Mouse (Mus musculus) kidney, postnatal 10 days (tissue): ENCODE measurements around the gene Usp1.
"Not testable (repeated sequence)": the region's sequence is repeated elsewhere in the genome, so short reads cannot be mapped to it uniquely, and the experiment has no call there.

Source experiments
- DNase-seq: peaks from one replicate; pipeline ENCODE4 v3.0.0; 2021; ENCODE audit warnings: mixed read lengths

Gene Usp1

DNA sequence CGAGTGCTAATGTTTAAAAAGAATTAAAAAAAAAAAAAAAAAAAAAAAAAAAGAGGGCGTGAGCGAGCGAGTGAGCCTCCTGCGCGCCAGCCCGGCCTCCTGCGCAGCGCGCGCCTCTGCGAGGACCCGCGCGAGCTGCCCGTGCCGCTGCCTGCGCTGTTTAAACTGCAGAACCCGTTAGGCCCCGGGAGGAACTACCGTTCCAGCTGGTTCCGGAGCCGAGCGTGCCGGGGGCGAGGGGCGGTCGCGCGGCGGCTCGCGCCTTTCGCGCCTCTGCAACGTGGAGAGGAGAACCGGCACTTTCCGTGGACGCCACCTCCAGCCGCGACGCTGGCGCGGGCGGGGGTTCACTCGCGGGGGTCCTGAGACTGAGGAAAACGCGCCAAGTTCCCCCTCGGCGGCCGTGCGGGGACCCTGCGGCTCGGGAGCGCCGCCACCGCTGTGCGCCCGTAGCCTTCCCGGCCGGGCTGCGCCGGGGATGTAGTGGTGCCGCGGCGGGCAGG lies at the start of gene Usp1:
Usp1 (plus strand) TSS at position 243 of the 503 bp plus-strand sequence.
- no peak for DNase-seq

DNA sequence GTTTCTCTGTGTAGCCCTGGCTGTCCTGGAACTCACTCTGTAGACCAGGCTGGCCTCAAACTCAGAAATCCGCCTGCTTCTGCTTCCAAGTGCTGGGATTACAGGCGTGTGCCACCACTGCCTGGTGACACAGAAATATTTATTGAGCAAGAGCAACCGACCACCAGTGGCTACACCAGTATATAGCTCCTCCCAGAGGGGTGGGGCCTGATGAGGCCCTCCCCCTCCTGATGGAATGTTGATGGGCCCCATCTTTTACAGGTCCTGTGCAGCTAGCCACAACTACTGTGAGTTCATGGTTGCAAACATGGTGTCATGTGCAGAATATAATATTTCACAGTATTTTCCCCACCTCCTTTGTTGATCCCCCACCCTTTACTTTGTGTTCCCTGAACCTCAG lies 40.9 kb upstream of the Usp1 start:
- no peak for DNase-seq

DNA sequence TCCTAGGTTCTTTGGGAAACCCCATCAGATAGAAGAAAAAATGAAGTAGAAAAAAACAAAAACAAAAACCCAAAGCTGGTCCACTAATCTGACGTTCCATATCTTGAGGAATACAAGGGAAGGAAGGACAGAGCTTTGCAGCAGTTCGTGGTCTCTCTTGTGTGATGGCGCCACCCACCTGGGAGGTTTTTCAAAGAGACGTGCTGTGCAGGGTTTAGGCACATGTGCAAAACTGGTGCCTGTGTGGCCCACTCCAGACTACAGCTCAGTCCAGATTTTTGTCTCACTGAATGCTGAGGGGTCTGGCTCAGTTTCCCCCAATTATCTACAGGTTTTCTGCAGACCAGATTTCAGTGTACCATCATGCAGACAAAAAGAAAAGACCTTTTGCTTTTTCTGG lies 37.2 kb upstream of the Usp1 start:
- no peak for DNase-seq

DNA sequence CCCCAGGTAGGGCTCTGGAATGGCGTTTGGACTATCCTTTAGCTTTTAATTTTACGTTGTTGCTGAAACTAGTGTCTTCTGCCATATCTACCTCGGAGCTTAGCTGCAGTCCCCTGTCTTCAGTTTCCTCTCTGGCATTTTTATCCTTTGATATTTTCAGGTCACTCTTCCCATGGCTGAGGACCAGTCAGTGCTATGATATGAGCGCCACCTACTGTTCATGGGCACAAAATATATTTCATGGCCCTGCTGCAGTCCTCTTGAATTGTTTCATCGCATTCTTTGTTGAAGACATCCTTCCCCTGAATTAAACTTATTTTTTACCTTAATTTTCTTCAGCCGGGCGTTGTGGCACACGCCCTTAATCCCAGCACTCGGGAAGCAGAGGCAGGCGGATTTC lies 36.5 kb upstream of the Usp1 start:
- peak; percentile 71 for DNase-seq

DNA sequence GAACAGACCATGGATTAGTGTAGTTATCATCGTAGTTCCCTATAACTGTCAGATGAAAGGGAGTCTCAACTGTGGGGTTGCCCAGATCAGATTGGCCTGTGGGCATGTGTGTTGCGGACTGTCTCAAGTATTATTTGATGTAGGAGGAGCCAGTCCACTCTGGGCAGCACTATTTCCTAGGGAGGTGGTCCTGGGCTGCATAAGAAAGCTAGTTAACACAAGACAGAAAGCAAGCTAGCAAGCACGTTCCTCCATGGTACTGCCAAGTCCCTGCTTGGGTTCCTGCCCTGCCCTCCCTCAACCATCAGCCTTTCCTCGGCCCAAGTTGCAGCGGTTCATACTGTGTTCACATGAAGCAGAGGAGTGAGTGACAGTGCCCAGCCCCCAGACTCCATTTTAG lies 13.4 kb upstream of the Usp1 start:
- no peak for DNase-seq

DNA sequence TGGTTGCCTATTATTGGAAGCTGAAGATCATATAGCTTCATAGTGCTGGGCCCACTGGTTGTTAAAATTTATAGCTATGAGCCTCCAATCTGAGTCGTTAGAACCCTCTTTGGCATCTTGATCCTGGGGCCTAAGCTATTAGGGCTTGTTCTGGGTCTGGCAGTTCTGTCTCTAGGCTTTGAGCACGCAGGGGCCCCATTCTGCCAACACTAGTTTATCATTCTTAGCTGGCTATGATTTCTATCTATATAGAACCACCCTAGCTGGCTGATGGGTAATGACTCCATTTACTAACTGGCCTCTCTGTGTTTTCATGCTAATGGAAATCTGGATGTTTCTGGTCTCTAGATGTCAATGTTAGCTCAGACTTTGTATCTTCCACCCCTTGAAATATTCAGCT lies 5.9 kb upstream of the Usp1 start:
- DNase-seq: no peak

DNA sequence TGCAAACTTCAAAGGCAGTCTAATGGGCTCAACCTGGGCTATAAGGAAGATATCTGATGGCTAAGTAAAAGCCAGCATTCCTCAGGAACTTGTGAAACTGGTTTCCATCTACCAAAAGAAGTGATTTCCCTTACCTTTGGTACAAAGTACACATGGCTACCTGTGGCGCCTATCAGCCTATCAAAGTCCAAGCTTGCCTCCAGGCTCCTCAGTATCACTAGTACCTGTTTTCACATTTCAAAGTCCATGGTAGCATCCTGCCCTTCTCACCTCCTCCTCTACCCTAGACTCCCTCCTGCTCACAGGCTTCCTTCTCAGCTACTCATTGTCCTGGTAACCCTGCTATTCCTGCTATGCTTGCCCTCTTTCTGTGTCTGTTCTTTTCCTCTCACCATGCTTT lies 5.4 kb upstream of the Usp1 start:
- DNase-seq: no peak

- no peak for DNase-seq
These were observed 2.7 kb upstream of the Usp1 start for GRCm38 (mm10) chr4:98920896-98921295.

- DNase-seq: peak; percentile 26
These were observed 1.5 kb upstream of the Usp1 start for GRCm38 (mm10) chr4:98922061-98922642.

DNA sequence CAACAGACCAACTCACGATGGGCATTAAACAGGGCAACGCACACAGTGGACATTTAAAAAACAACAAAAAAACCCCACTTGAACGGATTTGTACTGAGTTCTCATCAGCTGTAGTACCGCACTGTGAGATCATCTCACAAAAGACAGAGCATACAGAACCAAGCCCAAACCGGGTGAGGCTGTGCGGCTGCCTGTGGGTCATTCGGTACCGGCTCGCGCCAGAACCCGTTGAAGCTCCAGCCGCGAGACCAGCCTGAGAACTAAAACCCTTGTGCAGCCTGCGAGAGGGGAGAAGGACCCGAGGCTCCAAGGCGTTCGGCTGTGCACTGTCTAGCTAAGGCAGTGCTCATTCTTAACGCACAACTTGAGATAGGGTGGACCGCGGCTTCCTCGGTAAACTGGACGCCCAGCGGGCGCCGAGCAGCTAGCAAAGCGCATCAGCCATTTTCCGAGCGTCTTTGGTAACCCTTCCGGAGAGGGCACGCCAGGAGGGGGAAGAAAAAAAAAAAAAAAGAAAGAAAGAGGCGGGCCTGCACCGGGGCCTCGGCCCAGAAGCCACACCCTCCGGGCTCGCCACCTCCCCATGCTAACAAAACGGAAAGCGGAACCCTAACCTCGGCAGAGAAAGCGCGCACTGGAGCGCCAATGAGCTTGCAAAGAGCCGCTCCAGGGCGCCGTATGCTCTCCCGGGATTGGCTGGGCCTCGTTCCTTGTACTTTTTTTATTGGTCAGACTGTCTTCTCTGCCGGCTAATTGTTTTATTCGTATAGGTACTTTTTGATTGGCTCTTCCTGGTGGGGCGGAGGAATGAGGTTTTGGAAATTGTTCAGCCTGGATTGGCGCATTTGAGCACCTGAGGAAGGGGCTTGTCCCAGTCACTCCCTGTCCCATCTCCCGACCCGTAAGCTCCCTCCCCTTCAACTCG lies 705 bp upstream of the Usp1 start:
- DNase-seq: peak; percentile 98

GRCm38 (mm10) chr4:98924071-98924905 lies 678 bp downstream of the Usp1 start:
- DNase-seq: peak; percentile 26

- no peak for DNase-seq
These were observed 1.2 kb downstream of the Usp1 start for GRCm38 (mm10) chr4:98924906-98925178.

- DNase-seq: peak; percentile 7
These were observed 1.7 kb downstream of the Usp1 start for GRCm38 (mm10) chr4:98925250-98925781.

DNA sequence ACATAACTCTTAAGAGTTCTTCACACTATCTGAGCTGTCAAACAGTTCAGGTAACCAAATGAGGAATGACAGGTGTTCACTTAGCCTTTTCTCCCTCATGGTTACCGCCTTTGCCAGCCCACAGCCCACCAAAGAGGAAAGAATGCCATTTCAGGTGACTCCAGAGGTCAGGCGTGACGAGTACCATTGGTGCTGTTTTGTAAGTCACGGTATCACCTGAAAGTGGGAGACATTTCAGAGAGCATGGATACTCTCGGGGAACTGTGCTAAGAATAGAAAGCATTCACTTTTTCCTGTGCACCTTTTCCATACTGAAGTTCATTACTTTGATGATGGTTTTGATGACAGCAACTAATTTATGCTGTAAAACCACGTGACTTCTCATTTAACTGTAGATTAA lies 12.4 kb downstream of the Usp1 start:
- no peak for DNase-seq

DNA sequence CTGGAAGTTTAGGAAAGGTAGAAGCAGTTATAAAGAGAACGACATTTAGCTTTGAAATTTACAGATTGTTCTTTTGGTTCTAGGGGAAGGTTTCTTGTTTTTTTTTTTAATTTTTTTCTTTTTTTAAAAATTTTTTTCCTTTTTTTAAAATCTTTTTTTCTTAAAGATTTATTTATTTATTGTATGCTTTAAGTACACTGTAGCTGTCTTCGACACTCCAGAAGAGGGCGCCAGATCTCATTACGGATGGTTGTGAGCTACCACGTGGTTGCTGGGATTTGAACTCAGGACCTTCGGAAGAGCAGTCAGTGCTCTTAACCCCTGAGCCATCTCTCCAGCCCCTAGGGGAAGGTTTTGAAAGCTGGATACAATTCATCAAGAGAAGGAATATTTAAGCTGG lies 14.6 kb downstream of the Usp1 start:
- DNase-seq: not testable (repeated sequence)

DNA sequence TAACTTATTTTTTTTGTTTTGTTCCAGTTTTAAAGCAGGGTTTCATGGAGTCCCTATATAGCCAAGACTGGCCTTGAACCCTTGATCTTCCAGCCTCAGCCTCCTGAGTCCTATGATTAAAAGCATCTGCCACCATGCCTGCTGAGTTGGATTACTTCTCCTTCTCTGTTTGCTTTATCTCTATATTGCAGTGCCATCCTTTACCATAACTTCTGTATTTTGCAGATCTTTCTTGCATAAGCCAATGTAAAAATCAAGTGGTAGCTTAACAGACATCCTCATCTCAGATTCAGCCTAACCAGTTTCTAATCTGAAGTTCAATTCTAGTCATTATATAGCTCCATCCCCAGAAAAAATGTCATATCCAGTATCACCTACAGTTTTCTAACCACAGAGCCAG lies 27.0 kb downstream of the Usp1 start:
- no peak for DNase-seq

GRCm38 (mm10) chr4:98955986-98956385 lies 32.4 kb downstream of the Usp1 start:
- DNase-seq: no peak

- DNase-seq: peak; percentile 39
These were observed 36.6 kb downstream of the Usp1 start for GRCm38 (mm10) chr4:98960243-98960642.

DNA sequence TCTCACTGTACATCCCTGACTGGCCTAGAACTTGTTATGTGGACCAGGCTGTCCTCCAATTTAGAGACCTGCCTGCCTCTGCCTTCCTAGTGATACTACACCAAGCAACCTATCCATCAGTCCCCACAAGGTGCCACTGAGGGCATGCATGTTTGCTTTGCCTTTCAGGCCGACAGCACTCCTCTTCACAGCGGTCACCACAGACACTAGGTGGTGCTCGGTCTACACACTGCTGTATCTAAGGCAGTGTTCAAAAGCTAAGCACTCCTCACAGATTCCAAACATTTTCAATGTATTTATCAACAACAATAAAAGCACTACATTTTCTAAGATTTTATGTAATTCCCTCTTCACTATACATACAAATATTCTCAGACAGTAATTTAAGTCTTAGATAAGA lies 46.3 kb downstream of the Usp1 start:
- no peak for DNase-seq

GRCm38 (mm10) chr4:98975741-98976140 lies 52.1 kb downstream of the Usp1 start:
- DNase-seq: no peak

DNA sequence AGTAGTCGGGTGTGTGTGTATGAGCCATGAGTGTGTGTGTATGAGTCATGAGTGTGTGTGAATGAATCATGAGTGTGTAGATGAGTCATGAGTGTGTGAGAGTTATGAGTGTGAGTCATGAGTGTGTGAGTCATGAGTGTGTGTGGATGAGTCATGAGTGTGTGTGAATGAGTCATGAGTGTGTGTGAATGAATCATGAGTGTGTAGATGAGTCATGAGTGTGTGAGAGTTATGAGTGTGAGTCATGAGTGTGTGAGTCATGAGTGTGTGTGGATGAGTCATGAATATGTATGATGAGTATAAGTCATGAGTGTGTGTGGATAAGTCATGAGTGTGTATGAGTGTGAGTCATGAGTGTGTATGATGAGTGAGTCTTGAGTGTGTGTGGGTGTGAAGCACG lies 54.7 kb downstream of the Usp1 start:
- not testable (repeated sequence) for DNase-seq

GRCm38 (mm10) chr4:98978693-98979092 lies 55.1 kb downstream of the Usp1 start:
- no peak for DNase-seq

- DNase-seq: not testable (repeated sequence)
These were observed 56.4 kb downstream of the Usp1 start for GRCm38 (mm10) chr4:98979976-98980375.
